Mouse (Mus musculus) brain, embryonic 14.5 days (tissue): ENCODE data around the gene Rhou.
A peak's percentile ranks its signal among the peaks of the same experiment; 100 is the strongest.

Source experiments
- CTCF ChIP-seq: fragments of 200-500 bp; IDR thresholded peaks from 2 replicates; pipeline ENCODE4 v1.5.1; 2012; ENCODE audit warnings: inconsistent platforms, mild to moderate bottlenecking, moderate library complexity, borderline replicate concordance; ENCODE audit not compliant: insufficient read depth, insufficient read length; ENCODE audit errors: extremely low read depth
- POLR2A ChIP-seq: fragments of 200-500 bp; IDR thresholded peaks from 2 replicates; pipeline ENCODE4 v1.6.1; 2012; ENCODE audit warnings: mild to moderate bottlenecking, inconsistent platforms, borderline replicate concordance; ENCODE audit not compliant: poor library complexity, insufficient read depth, insufficient read length, severe bottlenecking; ENCODE audit errors: extremely low read depth

DNA sequence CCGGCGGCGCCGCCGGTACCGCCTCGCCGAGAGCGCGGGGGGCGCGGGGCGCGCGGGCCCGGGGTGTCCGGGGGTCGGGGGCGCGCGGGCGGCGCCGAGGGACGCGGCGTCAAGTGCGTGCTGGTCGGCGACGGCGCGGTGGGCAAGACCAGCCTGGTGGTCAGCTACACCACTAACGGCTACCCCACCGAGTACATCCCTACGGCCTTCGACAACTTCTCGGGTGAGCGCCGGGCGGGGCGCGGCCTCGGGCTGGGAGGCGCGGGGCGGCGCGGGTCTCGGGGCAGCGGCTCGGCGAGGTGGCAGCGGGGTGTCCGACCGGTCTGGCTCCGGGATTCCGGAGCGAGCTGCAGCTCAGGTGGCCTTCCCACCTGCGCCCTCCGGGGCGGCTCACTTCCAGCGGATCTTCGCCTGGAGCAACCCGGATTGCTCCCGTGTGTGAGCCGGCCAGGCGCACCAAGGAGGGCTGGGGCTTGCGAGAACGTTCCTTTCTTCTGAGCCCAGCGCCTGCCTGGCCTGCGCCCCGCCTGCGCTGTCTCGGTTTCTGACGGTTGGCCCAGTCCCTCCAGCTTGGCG is 353 bp downstream of the Rhou start:
- TF ChIP-seq CTCF: no peak
- peak; percentile 32; the same call in 1 of the 2 replicates for TF ChIP-seq POLR2A
